ENCODE assay signal across 14 mouse cellular contexts in the genomic region with DNA sequence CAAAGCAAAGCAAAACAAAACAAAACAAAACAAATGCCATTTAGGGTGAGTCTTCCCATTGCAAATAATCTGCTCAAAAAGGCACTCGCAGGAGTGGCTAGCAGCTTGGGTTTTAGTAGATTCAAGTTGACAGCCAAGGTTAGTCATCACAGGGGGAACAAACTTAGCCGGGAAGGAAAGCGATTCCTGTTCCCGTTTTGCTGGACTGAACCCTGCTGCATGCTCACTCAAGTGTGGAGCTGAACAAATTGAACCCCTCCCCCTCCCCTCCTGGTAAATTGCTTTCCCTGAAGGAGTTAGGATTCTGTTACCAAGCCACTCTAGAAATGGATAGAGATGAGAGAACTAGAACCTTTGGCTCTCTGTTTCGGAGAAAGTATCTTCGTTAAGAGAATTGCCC. TPM values are rescaled to one million over a fixed set of nuclear protein-coding genes. Genes with fewer than 3 reads are reported as not detected.
A peak's percentile ranks its signal among the peaks of the same experiment; 100 is the strongest.
DNase-seq lines count a peak whose midpoint lies in the region; ATAC-seq and TF ChIP-seq lines count a peak whose summit lies in the region.
"Had no signal": no experiment of that assay in that cellular context is flagged by ENCODE, and none has a peak within 500 bp of the region (broad histone marks: within the 10 kb centered on the region; RNA-seq: fewer than 3 reads in every experiment).

No protein-coding gene starts in this region.

- TF ChIP-seq CTCF in kidney, postnatal 0 days (IDR thresholded peaks at IDR 0.05; ENCODE audit: low read depth): no peak

- H3K36me3 ChIP-seq in embryonic facial prominence, embryonic 11.5 days (replicated peaks; ENCODE audit: control insufficient read depth, insufficient read depth, low read depth, low read length): no peaks in the 10 kb centered on the region
- H3K36me3 ChIP-seq in kidney, postnatal 0 days (ENCODE audit: insufficient read depth, low read length): no peaks in the 10 kb centered on the region

- no peak overlapping the region for H3K27ac ChIP-seq in embryonic facial prominence, embryonic 11.5 days (replicated peaks; ENCODE audit: low read depth, low read length)
- H3K27ac ChIP-seq in kidney, postnatal 0 days: peak overlapping the region; percentile 60; the same call in 1 of the 2 replicates
- H3K27ac ChIP-seq: forebrain, embryonic 13.5 days had no signal

- H3K27me3 ChIP-seq in embryonic facial prominence, embryonic 11.5 days (ENCODE audit: control insufficient read depth, insufficient read depth, low read length): no peaks in the 10 kb centered on the region
- no peaks in the 10 kb centered on the region for H3K27me3 ChIP-seq in kidney, postnatal 0 days (ENCODE audit: insufficient read depth, low read length)

- no peak overlapping the region for H3K9ac ChIP-seq in embryonic facial prominence, embryonic 11.5 days (replicated peaks; ENCODE audit: low read length)
- H3K9ac ChIP-seq in kidney, postnatal 0 days (ENCODE audit: low read depth, low read length): no peak overlapping the region
- H3K9ac ChIP-seq: forebrain, embryonic 13.5 days had no signal

- no peaks in the 10 kb centered on the region; the same call in 1 of the 2 replicates for H3K4me1 ChIP-seq in embryonic facial prominence, embryonic 11.5 days (ENCODE audit: control insufficient read depth, insufficient read depth, low read length)
- peaks cover 17% of the 10 kb centered on the region; the same call in 1 of the 2 replicates for H3K4me1 ChIP-seq in kidney, postnatal 0 days (replicated peaks; ENCODE audit: insufficient read depth, low read length)

- intact Hi-C loops in left cerebral cortex, postnatal 4 days (cut with DNase I): loop anchor here (5.0 kb wide), 1 partner anchor 102 kb away; no protein-coding TSS in a partner anchor

- H3K9me3 ChIP-seq in embryonic facial prominence, embryonic 11.5 days (replicated peaks; ENCODE audit: control insufficient read depth, low read length): no peaks in the 10 kb centered on the region
- no peaks in the 10 kb centered on the region for H3K9me3 ChIP-seq in kidney, postnatal 0 days (replicated peaks; ENCODE audit: low read length)
- H3K9me3 ChIP-seq: forebrain, embryonic 13.5 days had no signal

- ATAC-seq in embryonic facial prominence, embryonic 11.5 days (replicated peaks; ENCODE audit: insufficient number of reproducible peaks, low FRiP score, low TSS enrichment, low read depth): no peak
- no peak for ATAC-seq in kidney, postnatal 0 days (replicated peaks; ENCODE audit: low FRiP score, low read depth)
- ATAC-seq: forebrain, embryonic 13.5 days; midbrain, embryonic 16.5 days had no signal

- DNase-seq in heart, adult 11 months: peak; percentile 74
- no peak for DNase-seq in heart, postnatal 4 days
- peak; percentile 51 for DNase-seq in Muller cell, postnatal 12 days (ENCODE audit: inconsistent ontology term)
- DNase-seq in embryonic facial prominence, embryonic 11.5 days (ENCODE audit: low spot score): peak; percentile 75
- DNase-seq in kidney, postnatal 0 days (ENCODE audit: low spot score): peak; percentile 72
- DNase-seq in right cerebral cortex, postnatal 25 days: no peak
- DNase-seq in spleen, adult 18-20 months: no peak
- DNase-seq in left cerebral cortex, postnatal 4 days: no peak
- DNase-seq: adrenal gland, postnatal 14 days; cerebellum, adult 11-12 months; gastrocnemius, postnatal 25 days; thymus, postnatal 14 days had no signal

- H3K4me2 ChIP-seq in embryonic facial prominence, embryonic 11.5 days (ENCODE audit: low read depth, low read length): no peak overlapping the region
- H3K4me2 ChIP-seq in kidney, postnatal 0 days (ENCODE audit: low read length): no peak overlapping the region
- H3K4me2 ChIP-seq: forebrain, embryonic 13.5 days had no signal

- no peak overlapping the region for H3K4me3 ChIP-seq in embryonic facial prominence, embryonic 11.5 days (ENCODE audit: low read depth, low read length)
- H3K4me3 ChIP-seq in kidney, postnatal 0 days (replicated peaks; ENCODE audit: low read depth, low read length): no peak overlapping the region
- H3K4me3 ChIP-seq: forebrain, embryonic 13.5 days had no signal

- 25% methylated on average over 6 of the region's 6 CpGs for WGBS in embryonic facial prominence, embryonic 11.5 days
- WGBS in kidney, postnatal 0 days: 20% methylated on average over 6 of the region's 6 CpGs

RNA-seq across cellular contexts. Expression of a gene that starts 3.3 kb away (rescaled TPM):
- 10 to 100 TPM; 24.4 to 25.5 TPM for total RNA-seq in heart, postnatal 4 days (2021)
- polyA plus RNA-seq in embryonic facial prominence, embryonic 11.5 days (2014; fragmentation: Nextera tagmentation; extraction: Ambion mirVana): 105 and 111 TPM in 2 replicates
- 25.9 and 26.2 TPM in 2 replicates for polyA plus RNA-seq in kidney, postnatal 0 days (2015; fragmentation: Nextera tagmentation; extraction: Ambion mirVana)
- total RNA-seq in left cerebral cortex, postnatal 4 days (2021): 10 to 100 TPM; 51.4 to 60.1 TPM

Comparison
In these comparisons a context has a peak if more than half of its experiments do, and no peak if none do; other contexts are left out.
1. DNase-seq: peak in heart, adult 11 months (single experiment), Muller cell, postnatal 12 days (single experiment), embryonic facial prominence, embryonic 11.5 days (single experiment) and kidney, postnatal 0 days (single experiment); none in heart, postnatal 4 days (single experiment), right cerebral cortex, postnatal 25 days (single experiment), spleen, adult 18-20 months (0 of 2) and left cerebral cortex, postnatal 4 days (single experiment).